Mouse (Mus musculus): ENCODE measurements at regions not wholly inside any gene's neighbourhood (a gene's known extent, or its start where the extent isn't known, plus 50 kb on each side); places are given as distances from the start of the nearest gene placed in this dataset.

DNA sequence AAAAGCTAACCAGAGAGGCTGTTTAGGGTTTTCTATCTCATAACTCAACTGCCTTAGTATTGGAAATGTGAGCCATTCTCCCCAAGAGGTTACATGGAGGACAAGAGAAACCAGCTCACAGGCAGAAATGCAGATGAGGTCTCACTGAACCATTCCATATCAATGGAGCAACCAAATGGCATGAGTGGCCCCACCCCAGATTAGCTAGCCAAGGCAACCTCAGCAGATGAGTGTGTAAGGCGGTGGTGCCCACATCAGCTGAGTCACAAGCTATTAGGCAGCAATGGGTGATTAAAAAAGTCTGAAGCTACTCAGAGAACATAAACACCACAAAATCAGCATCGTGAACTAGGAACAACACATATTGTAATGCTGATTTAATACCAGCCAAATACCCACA, 133.2 kb downstream of the Lpin1 start:
- intact Hi-C loops (cut with DNase I) = no loop called here
- Histone ChIP-seq H3K4me3 (no peak overlapping the region), H3K27ac (no peak overlapping the region)
- TF ChIP-seq CTCF (IDR thresholded peaks at IDR 0.05) = no peak
- no peak for DNase-seq

GRCm38 (mm10) chr12:16474361-16475080, 136.2 kb downstream of the Lpin1 start:
- intact Hi-C loops (cut with DNase I) = no loop called here
- H3K4me3 ChIP-seq = no peak overlapping the region
- no peak overlapping the region for H3K27ac ChIP-seq
- DNase-seq = no peak
- no peak for TF ChIP-seq CTCF (IDR thresholded peaks at IDR 0.05)

DNA sequence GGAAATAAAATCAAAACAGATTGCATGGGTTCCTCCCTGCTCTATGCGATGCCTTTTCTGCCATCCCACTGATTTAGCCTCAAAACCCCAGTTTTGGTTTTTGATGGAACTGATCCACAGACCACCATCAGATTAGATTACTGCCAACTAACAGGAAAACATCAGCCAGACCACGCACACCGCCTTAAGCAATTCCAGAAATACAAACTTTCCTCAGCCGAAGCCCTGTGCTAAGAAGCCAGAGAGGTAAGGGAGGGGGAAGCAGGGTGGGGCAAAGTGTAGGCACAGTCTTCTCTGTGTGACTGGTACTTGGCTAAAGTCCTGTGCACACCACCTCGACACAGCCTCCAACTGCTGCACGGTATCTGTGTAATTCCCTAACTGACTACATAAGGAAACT, 153.3 kb downstream of the Lpin1 start:
- no peak for TF ChIP-seq CTCF (IDR thresholded peaks at IDR 0.05)
- H3K4me3 ChIP-seq = no peak overlapping the region
- no peak for DNase-seq
- intact Hi-C loops (cut with DNase I) = no loop called here
- no peak overlapping the region for H3K27ac ChIP-seq

- no peak for TF ChIP-seq CTCF (IDR thresholded peaks at IDR 0.05)
- no peak overlapping the region for H3K27ac ChIP-seq
- no peak for DNase-seq
- no peak overlapping the region for H3K4me3 ChIP-seq
- intact Hi-C loops (cut with DNase I) = no loop called here
These were observed 159.9 kb downstream of the Lpin1 start for GRCm38 (mm10) chr12:16450771-16451435.

- H3K4me3 ChIP-seq = no peak overlapping the region
- intact Hi-C loops (cut with DNase I) = no loop called here
- no peak overlapping the region for H3K27ac ChIP-seq
- no peak for TF ChIP-seq CTCF (IDR thresholded peaks at IDR 0.05)
- DNase-seq = no peak
These were observed 172.0 kb downstream of the Lpin1 start for GRCm38 (mm10) chr12:16438717-16439116.

DNA sequence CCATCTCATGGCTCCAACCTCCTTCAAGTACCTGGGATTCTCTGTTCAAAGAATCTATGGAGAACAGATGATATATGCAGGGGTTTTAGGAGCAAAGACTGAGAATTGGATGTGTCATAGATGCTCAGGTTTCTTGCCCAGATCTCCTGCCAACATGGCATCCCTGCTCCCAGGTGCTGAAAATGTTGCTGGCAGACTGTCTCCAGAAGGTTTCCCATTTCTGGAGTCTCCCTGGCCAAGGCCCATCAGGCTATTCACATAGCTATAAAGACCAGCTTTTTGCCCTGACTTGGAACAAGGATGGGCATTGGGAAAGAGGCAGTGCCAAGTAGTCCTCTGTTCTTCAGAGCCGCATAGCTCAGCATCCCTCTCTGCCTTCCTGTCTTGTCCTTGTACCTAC, 173.8 kb downstream of the Lpin1 start:
- DNase-seq = no peak
- no peak for TF ChIP-seq CTCF (IDR thresholded peaks at IDR 0.05)
- H3K4me3 ChIP-seq = no peak overlapping the region
- intact Hi-C loops (cut with DNase I) = no loop called here
- no peak overlapping the region for H3K27ac ChIP-seq

DNA sequence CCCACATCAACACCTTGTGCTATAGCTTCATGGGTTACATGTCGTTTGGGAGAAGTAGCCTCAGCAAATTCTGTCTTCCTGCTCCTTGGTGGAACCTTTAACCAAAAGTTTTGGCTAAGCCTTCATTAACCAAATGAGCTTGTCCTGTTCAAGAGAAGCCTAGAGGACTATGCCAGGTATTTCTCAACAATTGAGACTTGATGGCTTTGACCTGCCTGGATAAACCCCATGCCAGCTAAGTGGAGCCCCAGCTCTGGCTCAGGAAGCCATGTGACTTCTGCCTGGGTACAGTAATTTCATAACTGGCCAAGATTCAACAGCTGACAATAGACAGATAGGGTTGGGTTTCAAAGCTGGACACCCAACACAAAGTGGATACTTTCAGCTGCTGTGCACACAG, 174.5 kb downstream of the Lpin1 start:
- Histone ChIP-seq H3K4me3 (no peak overlapping the region), H3K27ac (no peak overlapping the region)
- no peak for TF ChIP-seq CTCF (IDR thresholded peaks at IDR 0.05)
- DNase-seq = no peak
- intact Hi-C loops (cut with DNase I) = no loop called here

- Histone ChIP-seq H3K27ac (no peak overlapping the region), H3K4me3 (no peak overlapping the region)
- no peak for DNase-seq
- no peak for TF ChIP-seq CTCF (IDR thresholded peaks at IDR 0.05)
- intact Hi-C loops (cut with DNase I) = no loop called here
These were observed 176.0 kb downstream of the Lpin1 start for GRCm38 (mm10) chr12:16434739-16435138.

DNA sequence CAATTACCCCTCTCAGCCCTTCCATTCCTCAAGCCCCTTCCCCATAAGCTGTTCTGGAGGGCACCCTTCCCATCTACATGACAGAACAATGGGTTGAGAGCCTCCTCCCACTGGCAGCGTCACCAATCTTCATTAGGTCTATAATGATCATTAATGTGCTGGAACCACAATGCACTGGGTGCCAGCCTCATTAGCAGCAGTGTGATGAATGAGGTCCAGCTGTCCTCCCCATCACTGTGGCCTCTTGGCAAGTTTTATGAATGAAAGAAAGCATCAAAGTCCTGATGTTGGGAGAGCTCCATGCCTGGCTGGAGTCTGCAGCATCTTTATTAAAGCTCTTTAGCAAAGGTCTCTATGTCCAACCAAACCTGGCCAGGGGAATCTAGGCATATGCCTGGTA, 176.5 kb downstream of the Lpin1 start:
- no peak overlapping the region for H3K4me3 ChIP-seq
- intact Hi-C loops (cut with DNase I) = no loop called here
- TF ChIP-seq CTCF (IDR thresholded peaks at IDR 0.05) = no peak
- DNase-seq = no peak
- H3K27ac ChIP-seq = no peak overlapping the region

GRCm38 (mm10) chr12:16425980-16426379, 184.8 kb downstream of the Lpin1 start:
- TF ChIP-seq CTCF (IDR thresholded peaks at IDR 0.05) = no peak
- intact Hi-C loops (cut with DNase I) = no loop called here
- Histone ChIP-seq H3K4me3 (no peak overlapping the region), H3K27ac (no peak overlapping the region)
- DNase-seq = no peak

DNA sequence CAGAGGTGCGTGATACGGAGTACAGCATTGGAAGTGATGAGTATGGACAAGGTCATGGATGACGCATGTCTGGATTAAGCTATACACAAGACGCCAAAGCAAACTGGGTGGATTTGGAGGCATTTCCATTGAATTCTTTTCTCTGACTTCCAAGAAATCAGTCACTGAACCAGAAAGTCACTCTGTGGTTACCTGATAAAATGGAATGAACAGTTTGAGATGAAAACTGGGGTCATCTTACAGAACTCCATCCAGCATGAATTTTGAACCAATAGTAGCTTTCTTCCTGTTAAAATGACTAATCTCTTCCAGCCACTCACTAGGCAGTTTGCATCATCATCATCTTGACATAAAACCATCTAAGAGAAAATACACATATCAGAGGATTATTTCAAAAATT, 186.2 kb downstream of the Lpin1 start:
- Histone ChIP-seq H3K4me3 (no peak overlapping the region), H3K27ac (no peak overlapping the region)
- no peak for TF ChIP-seq CTCF (IDR thresholded peaks at IDR 0.05)
- DNase-seq = no peak
- intact Hi-C loops (cut with DNase I) = no loop called here

DNA sequence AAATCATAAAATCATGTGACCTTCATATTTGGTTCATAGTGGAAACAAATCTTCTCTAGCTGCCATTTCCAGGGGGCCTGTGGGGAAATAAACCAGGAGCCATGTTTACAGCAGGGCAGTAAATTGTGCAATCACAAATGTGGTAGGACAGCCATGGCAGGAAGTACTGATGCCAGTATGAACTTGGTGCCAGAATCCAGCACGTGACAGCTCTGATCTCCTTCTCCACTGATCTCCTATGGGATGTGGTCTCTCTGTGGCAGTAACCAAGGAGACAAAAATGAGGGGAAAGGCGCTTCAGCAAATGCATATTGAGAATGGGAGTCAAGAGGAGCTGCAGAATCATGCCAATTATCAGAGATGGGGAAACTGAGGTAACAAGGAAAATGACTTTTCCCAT, 215.0 kb downstream of the Lpin1 start:
- no peak for TF ChIP-seq CTCF (IDR thresholded peaks at IDR 0.05)
- H3K27ac ChIP-seq = no peak overlapping the region
- H3K4me3 ChIP-seq = no peak overlapping the region
- no peak for DNase-seq
- intact Hi-C loops (cut with DNase I) = no loop called here

DNA sequence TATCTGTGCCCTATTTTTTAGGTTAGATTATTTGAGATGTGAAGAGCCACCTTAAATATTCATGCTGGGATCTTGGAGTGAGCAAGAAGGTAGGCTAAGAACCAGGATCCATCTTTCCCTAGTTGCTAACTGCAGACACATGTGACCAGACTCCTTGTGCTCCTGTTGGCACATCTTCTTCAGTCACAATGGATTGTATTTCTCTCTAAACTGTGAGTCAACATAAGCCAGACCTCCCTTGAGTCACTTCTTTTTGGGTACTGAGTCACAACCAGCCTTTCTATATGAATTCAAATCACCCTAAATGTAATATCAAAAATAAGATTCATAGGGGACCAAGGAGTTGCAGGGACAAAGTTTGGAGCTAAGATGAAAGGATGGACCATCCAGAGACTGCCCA, 217.9 kb downstream of the Lpin1 start:
- Histone ChIP-seq H3K27ac (no peak overlapping the region), H3K4me3 (no peak overlapping the region)
- intact Hi-C loops (cut with DNase I) = no loop called here
- DNase-seq = no peak
- no peak for TF ChIP-seq CTCF (IDR thresholded peaks at IDR 0.05)

Measured in gastrocnemius, adult 2 months (tissue).